Mouse (Mus musculus) stomach, postnatal 0 days (tissue): ENCODE data around the gene Fstl4.

Source experiments
- CTCF ChIP-seq: IDR thresholded peaks from 2 replicates; pipeline ENCODE4 v1.5.1; 2016; ENCODE audit warnings: antibody characterized with exemption, low read depth, mild to moderate bottlenecking, moderate library complexity
- EP300 ChIP-seq: optimal IDR thresholded peaks from 2 replicates; pipeline ENCODE3; 2016; ENCODE audit warnings: antibody characterized with exemption

- no peak for TF ChIP-seq EP300
- no peak for TF ChIP-seq CTCF
Measured at GRCm38 (mm10) chr11:52729890-52730289, 34.5 kb upstream of the Fstl4 start.
